Mouse (Mus musculus): ENCODE results near the gene 9130019O22Rik.

GRCm38 (mm10) chr7:127351230-127352004, 35.5 kb downstream of the 9130019O22Rik start:
- TF ChIP-seq CTCF (IDR thresholded peaks at IDR 0.05; ENCODE audit: low read depth, low read length): no peak
- TF ChIP-seq GATA1 (IDR thresholded peaks at IDR 0.05; ENCODE audit: borderline replicate concordance, low read length): no peak
- no peak for TF ChIP-seq POLR2AphosphoS5 (IDR thresholded peaks at IDR 0.05; ENCODE audit: insufficient replicate concordance, low read depth, low read length)
- no peak for TF ChIP-seq TAL1 (conservative IDR thresholded peaks at IDR 0.05; ENCODE audit: low read depth, low read length)
- no peak for TF ChIP-seq GATA2 (IDR thresholded peaks at IDR 0.05; ENCODE audit: borderline replicate concordance, low read depth, low read length)

Measured in G1E (cell line).